ENCODE assay signal across 32 mouse cellular contexts in the genomic region with DNA sequence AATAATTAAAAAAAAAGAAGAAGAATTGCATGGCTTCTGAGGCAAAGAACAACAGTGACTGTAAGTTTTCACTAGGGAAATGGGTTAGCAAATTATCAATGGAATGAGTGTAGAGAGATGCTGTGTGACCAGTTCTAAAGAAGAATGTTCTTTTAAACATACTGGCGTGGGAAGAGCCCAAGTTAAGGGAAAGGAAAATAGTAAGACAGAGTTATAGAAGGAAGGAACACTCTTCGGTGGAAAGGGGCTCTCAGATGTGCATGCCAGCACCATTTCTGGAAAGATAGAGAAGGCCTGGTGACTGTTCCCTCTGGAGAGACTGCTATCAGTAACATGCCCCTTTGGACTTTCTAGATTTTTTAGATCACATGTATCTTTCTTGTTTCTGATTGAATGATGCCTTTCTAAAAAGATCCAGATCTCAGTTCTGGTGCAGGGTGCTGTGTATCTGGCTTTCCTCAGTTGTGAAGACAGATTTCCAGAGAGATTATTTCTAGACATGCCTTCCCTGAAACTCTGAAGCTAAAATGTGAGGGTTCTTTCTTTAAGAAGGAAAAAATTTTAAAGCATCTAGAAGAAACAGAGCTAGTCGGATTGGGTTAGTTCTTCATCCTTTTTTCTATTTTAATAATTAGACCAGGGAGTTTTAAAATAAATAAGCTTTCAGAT.
"Had no signal": no experiment of that assay in that cellular context is flagged by ENCODE, and none has a peak within 500 bp of the region (broad histone marks: within the 10 kb centered on the region; RNA-seq: fewer than 3 reads in every experiment).

No protein-coding gene starts in this region.

- ATAC-seq: liver, embryonic 12.5 days; liver, postnatal 0 days; lung, postnatal 0 days; midbrain, embryonic 13.5 days; midbrain, embryonic 15.5 days; midbrain, embryonic 16.5 days had no signal

- H3K9ac ChIP-seq: limb, embryonic 12.5 days; limb, embryonic 13.5 days; limb, embryonic 15.5 days; liver, embryonic 12.5 days; liver, embryonic 13.5 days; liver, embryonic 14.5 days; liver, embryonic 15.5 days; liver, postnatal 0 days; lung, embryonic 14.5 days; lung, embryonic 15.5 days; midbrain, embryonic 12.5 days; midbrain, embryonic 13.5 days; midbrain, embryonic 15.5 days; neural tube, embryonic 12.5 days had no signal

- H3K4me1 ChIP-seq: limb, embryonic 10.5 days; limb, embryonic 12.5 days; limb, embryonic 13.5 days; limb, embryonic 15.5 days; liver, embryonic 12.5 days; liver, embryonic 13.5 days; liver, embryonic 15.5 days; lung, embryonic 15.5 days; megakaryocyte, embryonic 14.5 days; midbrain, embryonic 10.5 days; midbrain, embryonic 12.5 days; midbrain, embryonic 13.5 days; midbrain, embryonic 15.5 days; neural tube, embryonic 12.5 days had no signal

- H3K4me2 ChIP-seq: limb, embryonic 12.5 days; limb, embryonic 13.5 days; limb, embryonic 15.5 days; liver, embryonic 11.5 days; liver, embryonic 12.5 days; liver, embryonic 13.5 days; liver, embryonic 15.5 days; lung, embryonic 14.5 days; lung, embryonic 15.5 days; midbrain, embryonic 11.5 days; midbrain, embryonic 12.5 days; midbrain, embryonic 13.5 days; midbrain, embryonic 15.5 days; neural tube, embryonic 12.5 days had no signal

- H3K36me3 ChIP-seq: limb, embryonic 10.5 days; limb, embryonic 12.5 days; limb, embryonic 13.5 days; limb, embryonic 15.5 days; liver, embryonic 12.5 days; liver, embryonic 13.5 days; liver, embryonic 15.5 days; lung, embryonic 15.5 days; midbrain, embryonic 10.5 days; midbrain, embryonic 12.5 days; midbrain, embryonic 13.5 days; midbrain, embryonic 15.5 days; neural tube, embryonic 12.5 days had no signal

- H3K27me3 ChIP-seq: limb, embryonic 12.5 days; limb, embryonic 13.5 days; limb, embryonic 15.5 days; liver, embryonic 12.5 days; liver, embryonic 13.5 days; liver, embryonic 15.5 days; lung, embryonic 15.5 days; megakaryocyte, embryonic 14.5 days; midbrain, embryonic 12.5 days; midbrain, embryonic 13.5 days; midbrain, embryonic 15.5 days; neural tube, embryonic 12.5 days had no signal

- DNase-seq: left cerebral cortex, postnatal 4 days; liver; liver, embryonic 13.5 days; liver, postnatal 0 days; lung, adult 18-20 months; lung, adult 2 months; lung, embryonic 14.5 days; lung, postnatal 10 days; lung, postnatal 14 days; lung, postnatal 36 days; lung, postnatal 4 days; midbrain, embryonic 14.5 days had no signal

- H3K4me3 ChIP-seq: limb, embryonic 10.5 days; limb, embryonic 12.5 days; limb, embryonic 13.5 days; limb, embryonic 15.5 days; liver, embryonic 12.5 days; liver, embryonic 13.5 days; liver, embryonic 15.5 days; lung, embryonic 15.5 days; megakaryocyte, embryonic 14.5 days; midbrain, embryonic 10.5 days; midbrain, embryonic 12.5 days; midbrain, embryonic 13.5 days; midbrain, embryonic 15.5 days; myocyte; neural tube, embryonic 12.5 days had no signal

- H3K9me3 ChIP-seq: limb, embryonic 10.5 days; limb, embryonic 12.5 days; limb, embryonic 13.5 days; limb, embryonic 15.5 days; liver, embryonic 12.5 days; liver, embryonic 13.5 days; liver, embryonic 15.5 days; lung, embryonic 15.5 days; megakaryocyte, embryonic 14.5 days; midbrain, embryonic 10.5 days; midbrain, embryonic 12.5 days; midbrain, embryonic 13.5 days; midbrain, embryonic 15.5 days; neural tube, embryonic 12.5 days had no signal

- H3K27ac ChIP-seq: limb, embryonic 10.5 days; limb, embryonic 12.5 days; limb, embryonic 13.5 days; limb, embryonic 15.5 days; liver, embryonic 12.5 days; liver, embryonic 13.5 days; liver, embryonic 14.5 days; liver, embryonic 15.5 days; lung, embryonic 15.5 days; macrophage; midbrain, embryonic 10.5 days; midbrain, embryonic 12.5 days; midbrain, embryonic 13.5 days; midbrain, embryonic 15.5 days; neural tube, embryonic 12.5 days had no signal
